Mouse (Mus musculus) megakaryocyte, embryonic 14.5 days (primary cell): ENCODE measurements around the gene Rfx4. TPM values are rescaled to one million over a fixed set of nuclear protein-coding genes. Genes with fewer than 3 reads are reported as not detected.

Source experiments
- H3K27me3 ChIP-seq: replicated peaks from 2 replicates; pipeline ENCODE3; 2012; ENCODE audit warnings: inconsistent platforms
- H3K36me3 ChIP-seq: replicated peaks from 2 replicates; pipeline ENCODE3; 2012; ENCODE audit warnings: low read length, inconsistent platforms, mixed read lengths
- H3K4me1 ChIP-seq: 2 replicates; pipeline ENCODE4 v1.6.1; 2012; ENCODE audit warnings: inconsistent platforms
- H3K4me3 ChIP-seq: replicated peaks from 2 replicates; pipeline ENCODE3; 2012; ENCODE audit warnings: moderate library complexity, mild to moderate bottlenecking, inconsistent platforms
- H3K9me3 ChIP-seq: 2 replicates; pipeline ENCODE4 v1.6.1; 2012; ENCODE audit warnings: inconsistent platforms
- FLI1 ChIP-seq: IDR thresholded peaks from 2 replicates; pipeline ENCODE4 v1.6.1; 2012; ENCODE audit warnings: low read length, inconsistent platforms, mixed read lengths
- GATA1 ChIP-seq: IDR thresholded peaks from 3 replicates; pipeline ENCODE4 v1.6.1; 2012; ENCODE audit warnings: mixed read lengths, low read length, inconsistent platforms, borderline replicate concordance
- polyA plus RNA-seq: library from polyadenylated mRNA; stranded (reverse); fragments of >175 nt; gene quantifications from 2 replicates; pipeline ENCODE4 v1.2.3, GENCODE M21; 2012; ENCODE audit warnings: low replicate concordance; ENCODE audit not compliant: insufficient read depth

Rfx4 gene
- not detected in 2 replicates for polyA plus RNA-seq

DNA sequence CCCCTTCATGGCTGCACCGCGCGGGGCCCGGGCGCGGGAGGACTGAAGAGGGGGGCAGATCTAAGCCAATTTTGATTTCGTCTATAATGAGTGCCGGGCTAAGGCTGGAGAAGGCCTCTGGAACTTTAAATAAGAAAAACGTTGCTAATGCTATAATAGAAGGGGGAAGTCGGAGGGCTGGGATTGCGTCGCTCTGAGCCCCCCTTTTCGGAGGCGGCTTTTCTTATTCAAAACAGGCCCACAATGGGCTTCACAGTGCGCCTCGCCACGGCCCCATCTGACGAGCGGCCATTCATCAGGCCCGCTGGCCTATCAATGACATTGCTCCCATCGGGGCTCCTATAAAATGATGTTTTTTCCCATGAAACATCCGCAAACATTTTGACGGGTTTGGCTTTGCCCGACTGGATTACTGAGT lies at the start of gene Rfx4:
Gene Rfx4 (plus strand): TSS at position 277 of the 418 bp plus-strand sequence.
- H3K4me3 ChIP-seq, result peak within 1 kb of the TSS; percentile 75
- H3K27me3 ChIP-seq, result peaks cover 96% of the 10 kb centered on the region
- TF ChIP-seq GATA1, result no peak
- no peak for TF ChIP-seq FLI1
- H3K4me1 ChIP-seq, result peaks cover 59% of the 10 kb centered on the region
- H3K9me3 ChIP-seq, result no peaks in the 10 kb centered on the region
- H3K36me3 ChIP-seq, result no peaks in the 10 kb centered on the region

DNA sequence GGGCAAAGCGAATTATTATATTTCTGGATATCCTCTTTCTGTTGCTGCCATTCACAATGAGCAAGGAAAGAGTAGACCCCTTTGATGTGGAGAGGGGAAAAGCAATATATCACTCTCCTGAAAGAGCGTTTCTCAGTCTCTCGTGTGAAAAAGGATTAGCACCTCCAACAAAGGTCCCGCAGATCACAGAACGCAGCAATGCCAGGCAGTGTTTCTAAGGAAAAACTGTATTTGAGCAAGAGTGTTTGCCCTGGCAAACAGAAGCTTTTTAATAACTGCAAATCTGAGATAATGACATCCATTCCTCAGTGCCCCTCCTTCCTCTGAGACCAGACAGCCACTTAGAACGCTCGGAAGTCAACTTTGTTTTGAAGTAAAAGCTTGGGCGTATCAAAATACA lies 49.3 kb upstream of the Rfx4 start:
- H3K27me3 ChIP-seq, result no peaks in the 10 kb centered on the region
- H3K4me3 ChIP-seq, result no peak overlapping the region
- H3K36me3 ChIP-seq, result peaks cover 69% of the 10 kb centered on the region
- H3K9me3 ChIP-seq, result no peaks in the 10 kb centered on the region
- TF ChIP-seq FLI1 (no peak), GATA1 (no peak)
- H3K4me1 ChIP-seq, result no peaks in the 10 kb centered on the region

DNA sequence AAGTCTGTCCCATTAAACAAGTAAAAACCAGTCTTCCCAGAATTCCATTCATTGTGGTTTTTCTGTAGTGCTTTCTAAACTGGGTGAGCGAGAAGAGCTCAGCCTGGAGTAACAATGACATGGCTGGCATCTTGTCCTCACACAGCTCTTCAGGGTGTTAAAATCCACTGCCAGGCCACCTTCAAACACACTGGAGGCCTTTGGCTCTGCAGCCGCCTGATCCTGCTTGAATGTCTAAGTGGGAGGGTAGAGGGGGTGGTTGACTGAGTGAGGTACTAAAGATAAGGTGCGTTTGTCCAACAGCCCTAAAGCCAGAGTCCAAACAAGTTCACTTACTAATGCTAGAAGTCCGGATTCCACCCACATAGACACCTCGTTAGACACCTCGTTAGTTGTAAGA lies 48.6 kb upstream of the Rfx4 start:
- TF ChIP-seq FLI1, result no peak
- no peak for TF ChIP-seq GATA1
- H3K4me1 ChIP-seq, result no peaks in the 10 kb centered on the region

DNA sequence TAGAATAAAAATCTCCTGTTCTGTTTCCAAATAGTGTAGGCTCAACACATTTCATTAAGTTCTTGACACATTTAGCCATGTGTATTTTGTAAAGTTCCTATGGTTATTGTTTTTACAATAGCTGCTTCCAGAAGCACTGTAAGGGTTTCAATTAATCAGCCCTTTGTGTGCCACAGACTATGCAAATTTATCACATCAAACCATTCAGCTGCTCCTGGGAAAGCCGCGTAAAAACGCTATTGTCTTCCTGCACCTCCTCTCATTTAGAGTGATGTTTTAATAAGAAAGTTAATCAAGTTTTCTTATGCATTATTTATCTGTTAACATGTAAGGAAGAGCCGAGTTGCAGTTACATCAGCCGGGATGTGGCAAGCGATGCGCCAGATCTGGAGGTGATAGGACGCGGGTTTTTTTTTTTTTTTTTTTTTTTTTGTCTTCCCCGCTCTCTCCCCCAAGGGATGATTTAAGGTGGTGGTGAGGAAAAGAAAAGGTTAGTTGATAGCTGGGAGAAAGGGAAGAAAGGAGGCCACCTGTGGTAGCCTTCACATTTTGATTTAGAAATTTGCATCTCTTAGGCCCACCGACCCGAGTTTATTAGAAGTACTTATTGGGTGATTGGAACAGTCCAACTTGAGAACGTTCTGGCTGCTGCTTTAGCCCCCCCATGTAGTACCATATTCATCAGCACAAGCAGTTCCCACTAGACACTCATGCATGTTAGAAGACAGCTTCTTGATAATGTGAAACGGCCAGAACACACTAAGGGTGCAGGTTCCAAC lies 47.9 kb upstream of the Rfx4 start:
- no peaks in the 10 kb centered on the region for H3K4me1 ChIP-seq
- no peaks in the 10 kb centered on the region for H3K27me3 ChIP-seq
- H3K9me3 ChIP-seq, result no peaks in the 10 kb centered on the region
- H3K4me3 ChIP-seq, result no peak overlapping the region
- peaks cover 66% of the 10 kb centered on the region for H3K36me3 ChIP-seq
- no peak for TF ChIP-seq GATA1

More for the DNA sequence above, 48.6 kb upstream of the Rfx4 start:
- Histone ChIP-seq H3K9me3 (no peaks in the 10 kb centered on the region), H3K4me3 (no peak overlapping the region), H3K36me3 (peaks cover 64% of the 10 kb centered on the region), H3K27me3 (no peaks in the 10 kb centered on the region)

DNA sequence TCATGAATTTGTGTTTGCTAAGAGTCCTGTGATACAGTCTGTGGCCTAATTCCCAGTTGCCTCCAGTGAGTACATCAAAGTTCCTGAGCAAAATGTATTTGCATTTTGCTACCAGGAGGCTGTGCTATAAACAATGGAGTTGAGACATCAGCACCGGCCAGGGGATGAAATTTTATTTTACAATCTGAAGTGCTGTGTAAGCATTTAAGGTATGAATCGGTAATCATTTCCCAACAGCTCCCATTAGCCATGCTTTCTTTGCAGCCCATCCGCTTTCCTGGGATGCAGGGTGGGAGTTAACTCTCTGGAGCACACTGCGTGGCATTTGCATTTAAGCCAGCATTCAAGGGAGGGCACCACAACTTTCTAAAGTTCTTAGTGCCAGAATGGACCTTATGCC lies 45.7 kb upstream of the Rfx4 start:
- TF ChIP-seq FLI1, result no peak
- no peak for TF ChIP-seq GATA1
- Histone ChIP-seq H3K36me3 (peaks cover 72% of the 10 kb centered on the region), H3K9me3 (no peaks in the 10 kb centered on the region), H3K27me3 (no peaks in the 10 kb centered on the region), H3K4me1 (0 out of 2 replicates have a peak, but pooled peaks cover 3% of the 10 kb centered on the region), H3K4me3 (no peak overlapping the region)

DNA sequence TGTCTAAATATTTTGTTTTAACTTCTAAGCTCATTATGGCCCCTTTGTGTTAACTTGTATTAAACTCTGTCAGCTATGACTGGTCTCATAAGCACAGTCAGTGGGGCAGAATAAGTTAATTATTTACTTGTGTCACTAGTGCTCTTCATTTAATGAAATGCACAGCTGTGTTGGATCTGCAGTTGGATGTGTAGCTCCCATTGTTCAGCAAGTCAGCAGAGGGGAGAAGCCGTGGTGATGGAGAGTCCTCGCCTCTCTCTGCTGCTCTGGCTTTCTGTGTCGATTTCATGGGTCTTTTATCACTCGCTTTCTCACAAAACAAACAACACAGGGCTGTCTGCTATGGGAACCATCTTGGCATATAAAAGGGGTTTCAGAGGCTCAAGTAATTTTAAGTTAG lies 45.0 kb upstream of the Rfx4 start:
- Histone ChIP-seq H3K9me3 (no peaks in the 10 kb centered on the region), H3K27me3 (no peaks in the 10 kb centered on the region), H3K36me3 (peaks cover 72% of the 10 kb centered on the region), H3K4me1 (0 out of 2 replicates have a peak, but pooled peaks cover 3% of the 10 kb centered on the region), H3K4me3 (no peak overlapping the region)
- TF ChIP-seq FLI1 (no peak), GATA1 (no peak)

DNA sequence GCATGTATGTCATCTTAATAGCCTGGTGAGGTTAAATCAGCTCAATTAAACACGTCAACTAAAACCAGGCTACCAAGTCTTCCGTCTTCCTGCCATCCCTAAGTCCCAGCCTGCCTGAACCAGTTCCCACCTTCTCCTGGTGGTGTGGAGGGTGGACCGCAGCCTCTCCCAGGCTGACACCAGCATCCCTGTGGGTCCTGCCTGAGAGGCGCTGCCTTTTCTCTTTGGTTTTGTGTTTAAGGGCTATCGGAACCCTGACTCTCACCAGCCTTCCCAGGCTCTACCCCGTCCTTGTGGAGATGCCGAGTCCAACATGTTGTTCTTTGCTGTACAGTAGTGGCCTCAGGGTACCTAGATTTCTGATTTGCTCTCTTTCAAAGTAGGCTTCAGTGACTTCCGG lies 44.4 kb upstream of the Rfx4 start:
- Histone ChIP-seq H3K9me3 (no peaks in the 10 kb centered on the region), H3K27me3 (no peaks in the 10 kb centered on the region), H3K4me1 (0 out of 2 replicates have a peak, but pooled peaks cover 3% of the 10 kb centered on the region), H3K36me3 (peaks cover 74% of the 10 kb centered on the region), H3K4me3 (no peak overlapping the region)
- TF ChIP-seq GATA1 (no peak), FLI1 (no peak)

DNA sequence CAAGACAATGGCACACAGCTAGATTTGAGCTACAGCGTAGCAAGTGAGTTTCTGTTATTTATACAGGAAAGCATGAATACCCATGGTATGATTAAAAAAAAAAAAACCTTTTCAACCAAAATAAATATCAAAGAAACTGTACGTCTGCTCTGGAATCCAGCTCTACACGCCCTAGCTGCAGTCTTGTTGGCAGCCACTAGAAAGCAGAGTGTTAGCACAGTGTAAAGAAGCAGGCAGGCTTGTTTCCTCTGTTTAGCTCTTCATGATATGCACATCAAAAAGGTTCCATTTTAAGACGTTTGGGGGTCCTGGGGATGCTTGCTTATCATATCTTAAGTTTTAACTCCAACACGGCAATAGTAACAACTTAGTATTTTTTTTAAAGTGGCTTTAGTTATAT lies 43.9 kb upstream of the Rfx4 start:
- no peaks in the 10 kb centered on the region for H3K9me3 ChIP-seq
- 0 out of 2 replicates have a peak, but pooled peaks cover 3% of the 10 kb centered on the region for H3K4me1 ChIP-seq
- no peaks in the 10 kb centered on the region for H3K27me3 ChIP-seq
- H3K4me3 ChIP-seq, result no peak overlapping the region
- TF ChIP-seq GATA1 (no peak), FLI1 (no peak)
- H3K36me3 ChIP-seq, result peaks cover 76% of the 10 kb centered on the region

DNA sequence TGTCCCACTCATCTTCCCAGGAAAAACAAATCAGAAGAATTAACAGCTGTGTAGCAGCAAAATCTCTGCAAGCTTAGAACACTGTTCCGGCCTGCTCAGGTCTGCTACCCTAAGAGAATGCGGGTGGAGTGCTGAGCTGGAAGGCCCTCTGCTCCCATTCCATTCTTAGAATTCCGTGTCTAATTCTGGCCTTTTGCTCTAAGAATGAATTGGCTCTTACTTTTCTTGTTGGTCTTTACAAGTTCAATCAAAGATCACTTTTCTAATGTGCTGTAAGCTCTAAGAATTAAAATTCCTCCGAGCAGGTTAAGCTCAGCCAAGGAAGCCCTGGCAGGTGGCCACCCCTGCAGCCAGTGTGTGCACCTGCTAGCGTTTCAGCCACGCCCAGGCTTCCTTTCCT lies 43.3 kb upstream of the Rfx4 start:
- H3K4me1 ChIP-seq, result 0 out of 2 replicates have a peak, but pooled peaks cover 3% of the 10 kb centered on the region
- no peaks in the 10 kb centered on the region for H3K27me3 ChIP-seq
- no peaks in the 10 kb centered on the region for H3K9me3 ChIP-seq
- peaks cover 71% of the 10 kb centered on the region for H3K36me3 ChIP-seq
- no peak for TF ChIP-seq FLI1
- H3K4me3 ChIP-seq, result no peak overlapping the region

DNA sequence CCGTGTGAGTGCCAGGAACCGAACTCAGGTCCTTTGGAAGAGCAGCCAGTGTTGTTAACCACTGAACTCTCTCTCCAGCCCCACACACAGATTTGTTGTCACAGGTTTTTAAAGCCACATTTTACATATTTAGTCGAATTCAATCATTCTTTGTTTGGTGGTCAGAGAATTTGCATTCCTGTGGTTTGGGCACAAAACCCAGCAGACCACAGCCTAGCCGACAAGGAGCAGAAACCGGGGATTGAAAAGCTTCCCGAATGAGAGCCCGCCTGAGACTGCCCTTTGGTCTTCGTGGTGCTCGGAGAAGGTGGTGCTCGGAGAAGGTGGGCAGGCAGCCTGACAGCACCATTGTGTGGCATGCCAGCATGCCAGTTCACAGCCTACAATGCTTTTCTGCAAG lies 42.8 kb upstream of the Rfx4 start:
- Histone ChIP-seq H3K4me1 (0 out of 2 replicates have a peak, but pooled peaks cover 3% of the 10 kb centered on the region), H3K27me3 (no peaks in the 10 kb centered on the region), H3K9me3 (no peaks in the 10 kb centered on the region), H3K36me3 (peaks cover 75% of the 10 kb centered on the region), H3K4me3 (no peak overlapping the region)
- TF ChIP-seq GATA1 (no peak), FLI1 (no peak)
